Mouse (Mus musculus) myocyte (in vitro differentiated cells): ENCODE data around the gene Akr1a1.

Experiments used
- E2F4 ChIP-seq: IDR thresholded peaks from one replicate; pipeline ENCODE4 v1.6.1; 2011; ENCODE audit warnings: mild to moderate bottlenecking, control low read depth, moderate library complexity; ENCODE audit not compliant: insufficient read depth
- POLR2A ChIP-seq: IDR thresholded peaks from one replicate; pipeline ENCODE4 v1.6.1; 2011; ENCODE audit warnings: low read depth, mild to moderate bottlenecking, control low read depth, moderate library complexity; ENCODE audit not compliant: insufficient read length
- SRF ChIP-seq: IDR thresholded peaks from one replicate; pipeline ENCODE4 v1.6.1; 2011; ENCODE audit warnings: low read depth; ENCODE audit not compliant: control insufficient read depth, insufficient read length
- USF1 ChIP-seq: IDR thresholded peaks from one replicate; pipeline ENCODE4 v1.6.1; 2011; ENCODE audit warnings: low read depth, mild to moderate bottlenecking, control low read depth, moderate library complexity

DNA sequence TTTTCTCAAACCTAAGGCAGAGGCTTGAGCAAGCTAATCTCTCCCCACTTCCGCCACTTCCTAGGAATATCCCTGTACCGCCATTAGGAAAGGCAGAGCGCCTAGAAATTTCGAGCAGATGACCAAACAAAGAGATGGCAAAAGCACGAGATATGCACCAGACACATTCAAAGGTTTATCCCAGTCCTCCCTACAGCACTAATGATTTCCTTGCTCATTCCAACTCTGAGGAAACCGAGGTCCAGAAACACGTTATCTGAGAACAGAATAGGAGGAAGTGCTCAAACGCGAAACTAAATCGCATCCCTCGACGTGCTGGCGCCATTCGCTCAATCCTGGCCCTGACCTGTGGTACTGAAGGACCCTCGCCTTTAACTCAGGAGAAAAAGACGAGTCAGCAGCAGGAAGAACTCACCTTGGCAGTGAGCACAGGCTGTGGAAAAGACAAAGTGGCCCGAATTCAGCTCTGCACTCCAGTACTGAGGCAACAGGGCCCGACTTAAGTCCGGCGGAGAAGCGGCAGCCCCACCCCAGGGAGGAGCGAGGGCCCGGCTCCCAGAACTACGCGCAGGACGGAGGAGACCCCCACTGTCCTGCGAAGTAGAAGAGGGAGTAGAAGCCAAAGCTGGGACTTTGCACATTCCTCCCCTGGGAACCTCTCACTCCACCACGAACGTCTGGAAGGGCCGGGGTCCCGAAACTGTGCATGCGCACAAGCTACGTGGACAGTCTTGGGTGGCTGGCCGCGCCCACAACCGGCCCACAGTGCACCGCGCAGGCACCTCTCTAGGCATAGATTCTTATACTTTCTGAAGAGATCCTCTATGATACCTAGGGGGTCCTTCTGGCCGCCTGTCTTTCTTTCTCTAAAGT, at the start of gene Akr1a1:
- TF ChIP-seq POLR2A (peak; percentile 76), E2F4 (no peak), SRF (no peak), USF1 (no peak)
